Comparison of ENCODE assay signal across 15 mouse cellular contexts in the genomic region with DNA sequence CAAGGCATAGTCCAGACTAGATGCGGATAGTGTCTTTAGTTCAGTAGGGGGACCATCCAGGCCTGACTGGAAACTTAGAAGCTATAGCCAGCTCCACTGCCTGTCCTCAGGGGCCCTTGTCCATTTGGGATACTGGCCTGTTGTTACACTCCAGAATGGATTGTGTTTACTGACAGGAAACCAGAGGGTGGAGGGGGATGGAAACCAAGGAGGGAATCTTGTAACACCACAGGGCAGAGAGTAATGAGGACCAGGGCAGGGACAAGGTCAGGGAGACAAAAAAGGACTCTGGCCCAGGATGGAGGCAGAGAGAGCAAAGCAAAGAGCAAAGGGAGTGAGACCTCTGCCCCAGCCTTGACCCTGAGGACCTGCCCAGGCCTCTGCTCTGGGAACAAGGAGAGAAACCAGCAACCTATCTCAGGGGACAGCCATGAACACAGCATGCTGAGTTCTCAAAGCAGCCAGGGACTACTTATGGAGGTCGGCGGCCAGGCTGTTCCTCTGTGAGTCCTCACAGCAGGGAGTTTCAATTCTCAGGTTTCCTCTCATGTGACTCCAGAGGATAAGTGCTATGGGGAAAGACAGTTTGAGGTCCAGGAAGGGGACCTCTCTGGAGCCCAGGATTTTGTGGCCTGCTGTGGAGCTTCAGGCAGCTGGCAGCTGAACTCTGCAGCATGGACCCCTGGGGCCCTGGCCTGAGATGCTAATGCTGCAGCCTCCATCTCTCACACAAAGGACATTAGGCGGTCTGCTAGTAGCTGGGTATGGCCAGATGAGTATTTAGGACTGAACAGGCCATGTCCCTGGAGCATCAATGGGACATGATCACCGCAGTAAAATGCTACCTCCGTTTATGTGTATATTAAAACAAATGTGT. TPM values are rescaled to one million over a fixed set of nuclear protein-coding genes. Genes with fewer than 3 reads are reported as not detected.
DNase-seq lines count a peak whose midpoint lies in the region; ATAC-seq and TF ChIP-seq lines count a peak whose summit lies in the region.
"Had no signal": no experiment of that assay in that cellular context is flagged by ENCODE, and none has a peak within 500 bp of the region (broad histone marks: within the 10 kb centered on the region; RNA-seq: fewer than 3 reads in every experiment).

No protein-coding gene starts in this region.

- TF ChIP-seq CTCF in E14TG2a.4 (conservative IDR thresholded peaks at IDR 0.05; ENCODE audit: low read length), result no peak
- TF ChIP-seq CTCF in forebrain, postnatal 0 days (IDR thresholded peaks at IDR 0.05; ENCODE audit: low read depth), result no peak

- no peak overlapping the region for H3K27ac ChIP-seq in hindbrain, embryonic 11.5 days (ENCODE audit: low read depth, low read length)
- H3K27ac ChIP-seq in hindbrain, embryonic 16.5 days (ENCODE audit: low read depth, low read length), result no peak overlapping the region
- peak overlapping the region; percentile 41 for H3K27ac ChIP-seq in brown adipose tissue, adult 24 weeks (replicated peaks; ENCODE audit: low read depth, low read length)
- no peak overlapping the region for H3K27ac ChIP-seq in forebrain, postnatal 0 days (ENCODE audit: low read depth, low read length)
- H3K27ac ChIP-seq: heart, embryonic 13.5 days had no signal

- peak; percentile 40 for DNase-seq in hindbrain, embryonic 11.5 days (ENCODE audit: low spot score)
- DNase-seq in mesoderm, embryonic 11.5 days (ENCODE audit: low read depth, low spot score), result peak; percentile 26
- DNase-seq in adrenal gland, adult 8-10 months, result no peak
- DNase-seq in left cerebral cortex, postnatal 4 days, result no peak
- DNase-seq in forebrain, postnatal 0 days, result no peak
- DNase-seq: adrenal gland, postnatal 36 days; cerebellum, adult 9-11 months; layer of hippocampus, adult 9-11 months; thymus, adult 2 months had no signal

- WGBS in hindbrain, embryonic 11.5 days, result 42% methylated on average over 6 of the region's 6 CpGs
- WGBS in hindbrain, embryonic 16.5 days, result 49% methylated on average over 6 of the region's 6 CpGs
- 61% methylated on average over 6 of the region's 6 CpGs for whole genome bisulfite sequencing in forebrain, postnatal 0 days

- no peak overlapping the region for H3K4me3 ChIP-seq in hindbrain, embryonic 11.5 days (ENCODE audit: low read depth, low read length)
- H3K4me3 ChIP-seq in hindbrain, embryonic 16.5 days (ENCODE audit: low read length), result no peak overlapping the region
- H3K4me3 ChIP-seq in E14TG2a.4 (replicated peaks; ENCODE audit: low read length), result peak overlapping the region; percentile 21; the same call in 1 of the 2 replicates
- H3K4me3 ChIP-seq in brown adipose tissue, adult 24 weeks (ENCODE audit: insufficient read depth, low read depth, low read length), result no peak overlapping the region
- no peak overlapping the region for H3K4me3 ChIP-seq in forebrain, postnatal 0 days (ENCODE audit: low read depth, low read length)
- H3K4me3 ChIP-seq: erythroblast, embryonic 14.5 days; heart, embryonic 13.5 days had no signal

- H3K9me3 ChIP-seq in hindbrain, embryonic 11.5 days (ENCODE audit: control insufficient read depth, low read length), result no peaks in the 10 kb centered on the region
- no peaks in the 10 kb centered on the region for H3K9me3 ChIP-seq in hindbrain, embryonic 16.5 days (ENCODE audit: control insufficient read depth, low read length)
- no peaks in the 10 kb centered on the region for H3K9me3 ChIP-seq in E14TG2a.4 (ENCODE audit: low read length)
- no peaks in the 10 kb centered on the region for H3K9me3 ChIP-seq in forebrain, postnatal 0 days (ENCODE audit: low read length)

- intact Hi-C loops in left cerebral cortex, postnatal 4 days (cut with DNase I), result loop anchor here (5.0 kb wide), 1 partner anchor 286 kb away; no protein-coding TSS in a partner anchor

- ATAC-seq in hindbrain, embryonic 11.5 days (ENCODE audit: low FRiP score), result no peak
- ATAC-seq in hindbrain, embryonic 16.5 days, result no peak
- no peak for ATAC-seq in forebrain, postnatal 0 days
- ATAC-seq: inflammation-experienced regulatory T-cells, adult 6 months had no signal

- H3K4me2 ChIP-seq in hindbrain, embryonic 11.5 days (replicated peaks; ENCODE audit: low read depth, low read length), result no peak overlapping the region
- no peak overlapping the region for H3K4me2 ChIP-seq in hindbrain, embryonic 16.5 days (ENCODE audit: low read length)
- no peak overlapping the region for H3K4me2 ChIP-seq in forebrain, postnatal 0 days (ENCODE audit: low read depth)
- H3K4me2 ChIP-seq: heart, embryonic 13.5 days had no signal

- no peak overlapping the region for H3K9ac ChIP-seq in hindbrain, embryonic 11.5 days (ENCODE audit: low read depth, low read length)
- no peak overlapping the region for H3K9ac ChIP-seq in hindbrain, embryonic 16.5 days (ENCODE audit: low read depth, low read length)
- no peak overlapping the region for H3K9ac ChIP-seq in forebrain, postnatal 0 days
- H3K9ac ChIP-seq: heart, embryonic 13.5 days had no signal

- no peaks in the 10 kb centered on the region for H3K36me3 ChIP-seq in hindbrain, embryonic 11.5 days (ENCODE audit: control insufficient read depth, insufficient read depth, low read length)
- no peaks in the 10 kb centered on the region for H3K36me3 ChIP-seq in hindbrain, embryonic 16.5 days (ENCODE audit: control insufficient read depth, insufficient read depth, low read length)
- H3K36me3 ChIP-seq in E14TG2a.4 (ENCODE audit: insufficient read depth, low read length), result no peaks in the 10 kb centered on the region
- H3K36me3 ChIP-seq in forebrain, postnatal 0 days (ENCODE audit: insufficient read depth), result no peaks in the 10 kb centered on the region
- H3K36me3 ChIP-seq: heart, embryonic 13.5 days had no signal

- peaks cover 2% of the 10 kb centered on the region; the same call in 1 of the 2 replicates for H3K4me1 ChIP-seq in hindbrain, embryonic 11.5 days (replicated peaks; ENCODE audit: control insufficient read depth, insufficient read depth, low read length)
- no peaks in the 10 kb centered on the region for H3K4me1 ChIP-seq in hindbrain, embryonic 16.5 days (ENCODE audit: control insufficient read depth, insufficient read depth, low read depth, low read length)
- peaks cover 48% of the 10 kb centered on the region for H3K4me1 ChIP-seq in E14TG2a.4 (replicated peaks; ENCODE audit: low read depth, low read length)
- H3K4me1 ChIP-seq in brown adipose tissue, adult 24 weeks (ENCODE audit: control insufficient read depth, insufficient read depth, insufficient read length, low read length), result no peaks in the 10 kb centered on the region
- no peaks in the 10 kb centered on the region for H3K4me1 ChIP-seq in forebrain, postnatal 0 days (ENCODE audit: insufficient read depth)
- H3K4me1 ChIP-seq: heart, embryonic 13.5 days had no signal

- H3K27me3 ChIP-seq in hindbrain, embryonic 11.5 days (ENCODE audit: control insufficient read depth, insufficient read depth, low read length), result no peaks in the 10 kb centered on the region
- no peaks in the 10 kb centered on the region for H3K27me3 ChIP-seq in hindbrain, embryonic 16.5 days (replicated peaks; ENCODE audit: control insufficient read depth, insufficient read depth, low read length)
- H3K27me3 ChIP-seq in E14TG2a.4 (ENCODE audit: insufficient read depth, low read length), result peaks cover 5% of the 10 kb centered on the region; the same call in 1 of the 2 replicates
- H3K27me3 ChIP-seq in forebrain, postnatal 0 days (ENCODE audit: insufficient read depth, low read length), result no peaks in the 10 kb centered on the region
- H3K27me3 ChIP-seq: heart, embryonic 13.5 days had no signal

RNA-seq across cellular contexts. Expression of a gene that starts 36.7 kb away (rescaled TPM):
- polyA plus RNA-seq in hindbrain, embryonic 11.5 days (2014; fragmentation: Nextera tagmentation; extraction: Ambion mirVana), result 1.3 and 1.4 TPM in 2 replicates
- polyA plus RNA-seq in hindbrain, embryonic 16.5 days (2015; fragmentation: Nextera tagmentation; extraction: Ambion mirVana), result 14.3 and 14.9 TPM in 2 replicates
- 22.4 and 30.0 TPM in 2 replicates for polyA plus RNA-seq in brown adipose tissue, adult 24 weeks (2012; ENCODE audit: insufficient read depth, insufficient read length, missing spikeins)
- total RNA-seq in adrenal gland, adult 8-10 months (2022), result 10 to 100 TPM; 17.8 to 53.3 (median 39.2) TPM
- total RNA-seq in left cerebral cortex, postnatal 4 days (2021), result 10 to 100 TPM; 18.5 to 19.5 TPM
- 9.9 and 11.0 TPM in 2 replicates for total RNA-seq in forebrain, postnatal 0 days (2014; rRNA removed)
- polyA plus RNA-seq in forebrain, postnatal 0 days (2015; fragmentation: Nextera tagmentation; extraction: Ambion mirVana), result 4.8 and 8.6 TPM in 2 replicates

Comparison
In these comparisons a context has a peak if more than half of its experiments do, and no peak if none do; other contexts are left out.
1. DNase-seq: peak in hindbrain, embryonic 11.5 days (single experiment) and mesoderm, embryonic 11.5 days (single experiment); none in adrenal gland, adult 8-10 months (single experiment), left cerebral cortex, postnatal 4 days (single experiment) and forebrain, postnatal 0 days (single experiment).